28 mouse cellular contexts compared by ENCODE assay signal in genomic region chr10:76721216-76721615, GRCm38 (mm10). TPM values are rescaled to one million over a fixed set of nuclear protein-coding genes. Genes with fewer than 3 reads are reported as not detected.
DNase-seq lines count a peak whose midpoint lies in the region; ATAC-seq lines count a peak whose summit lies in the region.
"Had no signal": no experiment of that assay in that cellular context is flagged by ENCODE, and none has a peak within 500 bp of the region (broad histone marks: within the 10 kb centered on the region; RNA-seq: fewer than 3 reads in every experiment).

No protein-coding gene starts in this region.

- ATAC-seq in kidney, embryonic 14.5 days (ENCODE audit: low FRiP score, low TSS enrichment) = no peak
- ATAC-seq: CD4-positive, CD25-positive, alpha-beta regulatory T cell, adult 4 months; forebrain, embryonic 14.5 days had no signal

- intact Hi-C loops in heart, postnatal 14 days (cut with DNase I) = no loop called here

- WGBS in heart, embryonic 10.5 days = 83% methylated on average over 11 of the region's 11 CpGs
- 81% methylated on average over 11 of the region's 11 CpGs for WGBS in kidney, embryonic 14.5 days

- no peaks in the 10 kb centered on the region for H3K9me3 ChIP-seq in heart, embryonic 10.5 days
- no peaks in the 10 kb centered on the region for H3K9me3 ChIP-seq in kidney, embryonic 14.5 days (ENCODE audit: control insufficient read depth, low read length)
- H3K9me3 ChIP-seq: embryonic facial prominence, embryonic 13.5 days; embryonic facial prominence, embryonic 15.5 days; forebrain, embryonic 10.5 days; forebrain, embryonic 12.5 days; G1E had no signal

- H3K4me1 ChIP-seq in heart, embryonic 10.5 days = peaks cover 23% of the 10 kb centered on the region
- no peaks in the 10 kb centered on the region for H3K4me1 ChIP-seq in kidney, embryonic 14.5 days (ENCODE audit: control insufficient read depth, insufficient read depth, low read length)
- H3K4me1 ChIP-seq: forebrain, embryonic 12.5 days had no signal

- H3K27me3 ChIP-seq in heart, embryonic 10.5 days (ENCODE audit: insufficient read depth, poor library complexity, severe bottlenecking) = no peaks in the 10 kb centered on the region
- H3K27me3 ChIP-seq in kidney, embryonic 14.5 days (ENCODE audit: control insufficient read depth, insufficient read depth, low read length) = no peaks in the 10 kb centered on the region
- H3K27me3 ChIP-seq: embryonic facial prominence, embryonic 13.5 days; embryonic facial prominence, embryonic 15.5 days; forebrain, embryonic 12.5 days had no signal

- no peak overlapping the region for H3K4me2 ChIP-seq in kidney, embryonic 14.5 days (replicated peaks; ENCODE audit: low read depth, low read length)
- H3K4me2 ChIP-seq: embryonic facial prominence, embryonic 13.5 days; embryonic facial prominence, embryonic 15.5 days; forebrain, embryonic 12.5 days had no signal

- no peak overlapping the region for H3K27ac ChIP-seq in heart, embryonic 10.5 days
- no peak overlapping the region for H3K27ac ChIP-seq in kidney, embryonic 14.5 days (ENCODE audit: low read depth, low read length)
- H3K27ac ChIP-seq: embryonic facial prominence, embryonic 13.5 days; embryonic facial prominence, embryonic 15.5 days; forebrain, embryonic 10.5 days; forebrain, embryonic 12.5 days had no signal

- H3K9ac ChIP-seq in kidney, embryonic 14.5 days (ENCODE audit: low read depth, low read length) = no peak overlapping the region
- H3K9ac ChIP-seq: embryonic facial prominence, embryonic 13.5 days; embryonic facial prominence, embryonic 15.5 days; forebrain, embryonic 12.5 days had no signal

- peak; percentile 75 for DNase-seq in heart, adult 11 months
- no peak for DNase-seq in heart, postnatal 4 days
- peak; percentile 54 for DNase-seq in heart, embryonic 10.5 days (ENCODE audit: low spot score)
- no peak for DNase-seq in heart, postnatal 14 days
- peak; percentile 25 for DNase-seq in kidney, postnatal 10 days
- DNase-seq in testis, postnatal 10 days (ENCODE audit: low spot score) = peak; percentile 53
- no peak for DNase-seq in testis, postnatal 14 days (ENCODE audit: low spot score)
- DNase-seq: adrenal gland, adult 2 months; adrenal gland, postnatal 10 days; adrenal gland, postnatal 25 days; B cell, adult 2 months; cerebellum, adult 11 months; cerebellum, adult 18-20 months; cerebellum, adult 8-10 months; cerebellum, adult 9-11 months; cerebellum, postnatal 14 days; cerebellum, postnatal 36 days; embryo, embryonic 11 days had no signal

- H3K4me3 ChIP-seq in heart, embryonic 10.5 days = no peak overlapping the region
- no peak overlapping the region for H3K4me3 ChIP-seq in kidney, embryonic 14.5 days (ENCODE audit: low read length)
- H3K4me3 ChIP-seq: embryonic facial prominence, embryonic 13.5 days; embryonic facial prominence, embryonic 15.5 days; erythroblast, embryonic 14.5 days; forebrain, embryonic 10.5 days; forebrain, embryonic 12.5 days had no signal

- peaks cover 21% of the 10 kb centered on the region; the same call in 1 of the 2 replicates for H3K36me3 ChIP-seq in heart, embryonic 10.5 days
- peaks cover 20% of the 10 kb centered on the region; the same call in 1 of the 2 replicates for H3K36me3 ChIP-seq in kidney, embryonic 14.5 days (ENCODE audit: control insufficient read depth, insufficient read depth, low read length)
- H3K36me3 ChIP-seq: forebrain, embryonic 10.5 days; forebrain, embryonic 12.5 days; G1E had no signal

RNA-seq across cellular contexts. Expression of gene Col6a1, which starts 4.8 kb away (rescaled TPM):
- 100 to 1,000 TPM; 153 to 163 TPM for total RNA-seq in heart, postnatal 4 days (2021)
- polyA plus RNA-seq in heart, embryonic 10.5 days (2016; fragmentation: Nextera tagmentation; extraction: Ambion mirVana) = 17.1 and 18.2 TPM in 2 replicates
- 100 to 1,000 TPM; 142 to 151 TPM for total RNA-seq in heart, postnatal 14 days (2021)
- 18.8 and 38.1 TPM in 2 replicates for polyA plus RNA-seq in kidney, embryonic 14.5 days (2014; fragmentation: Nextera tagmentation; extraction: Ambion mirVana)
- total RNA-seq: common myeloid progenitor, adult 5-6 weeks had no signal
- polyA plus RNA-seq: CD4-positive, CD25-positive, alpha-beta regulatory T cell, adult 4 months; erythroblast, embryonic 14.5 days; G1E had no signal

Comparison
In these comparisons a context has a peak if more than half of its experiments do, and no peak if none do; other contexts are left out.
1. DNase-seq: peak in heart, adult 11 months (single experiment), heart, embryonic 10.5 days (single experiment), kidney, postnatal 10 days (single experiment) and testis, postnatal 10 days (single experiment); none in heart, postnatal 4 days (single experiment), heart, postnatal 14 days (0 of 2) and testis, postnatal 14 days (single experiment).